Mouse (Mus musculus): Measurements from ENCODE around the gene Hsf2bp. TPM values are rescaled to one million over a fixed set of nuclear protein-coding genes. Genes with fewer than 3 reads are reported as not detected.

Hsf2bp gene
- polyA plus RNA-seq, 1 experiment from 2014 or later, result 0.95 TPM

DNA sequence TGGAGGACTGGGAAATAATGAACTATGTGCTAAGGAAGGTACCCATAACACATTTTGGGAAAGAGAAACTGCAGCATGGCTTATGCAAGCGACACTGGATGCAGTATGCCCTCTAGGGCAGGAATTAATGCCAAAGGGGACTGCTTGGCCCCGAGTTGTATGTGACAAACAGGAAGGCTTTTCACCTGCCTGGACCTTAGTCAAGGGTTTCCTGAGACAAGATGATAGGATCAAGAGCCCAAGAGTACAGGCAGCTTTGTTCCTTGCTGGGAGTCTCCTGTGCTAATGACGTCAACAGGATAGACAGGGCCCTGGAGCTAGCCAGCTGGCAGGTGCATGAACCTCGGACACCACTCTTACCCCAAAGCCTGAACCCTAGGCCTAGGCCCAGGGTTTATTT lies 95.5 kb downstream of the Hsf2bp start:
- Histone ChIP-seq H3K4me3 (ENCODE audit: low read length) (no peak overlapping the region), H3K36me3 (ENCODE audit: control insufficient read depth, insufficient read depth, low read length) (no peaks in the 10 kb centered on the region), H3K4me1 (ENCODE audit: control insufficient read depth, insufficient read depth, low read length) (peaks cover 26% of the 10 kb centered on the region; the same call in 1 of the 2 replicates), H3K9me3 (ENCODE audit: control insufficient read depth, low read length) (no peaks in the 10 kb centered on the region), H3K4me2 (replicated peaks; ENCODE audit: low read depth, low read length) (no peak overlapping the region), H3K9ac (ENCODE audit: low read depth, low read length) (no peak overlapping the region), H3K27ac (ENCODE audit: low read depth, low read length) (no peak overlapping the region), H3K27me3 (ENCODE audit: control insufficient read depth, insufficient read depth, low read length) (no peaks in the 10 kb centered on the region)
- 78% methylated on average over 4 of the region's 4 CpGs for WGBS
- no peak for ATAC-seq (ENCODE audit: low FRiP score, low TSS enrichment)

DNA sequence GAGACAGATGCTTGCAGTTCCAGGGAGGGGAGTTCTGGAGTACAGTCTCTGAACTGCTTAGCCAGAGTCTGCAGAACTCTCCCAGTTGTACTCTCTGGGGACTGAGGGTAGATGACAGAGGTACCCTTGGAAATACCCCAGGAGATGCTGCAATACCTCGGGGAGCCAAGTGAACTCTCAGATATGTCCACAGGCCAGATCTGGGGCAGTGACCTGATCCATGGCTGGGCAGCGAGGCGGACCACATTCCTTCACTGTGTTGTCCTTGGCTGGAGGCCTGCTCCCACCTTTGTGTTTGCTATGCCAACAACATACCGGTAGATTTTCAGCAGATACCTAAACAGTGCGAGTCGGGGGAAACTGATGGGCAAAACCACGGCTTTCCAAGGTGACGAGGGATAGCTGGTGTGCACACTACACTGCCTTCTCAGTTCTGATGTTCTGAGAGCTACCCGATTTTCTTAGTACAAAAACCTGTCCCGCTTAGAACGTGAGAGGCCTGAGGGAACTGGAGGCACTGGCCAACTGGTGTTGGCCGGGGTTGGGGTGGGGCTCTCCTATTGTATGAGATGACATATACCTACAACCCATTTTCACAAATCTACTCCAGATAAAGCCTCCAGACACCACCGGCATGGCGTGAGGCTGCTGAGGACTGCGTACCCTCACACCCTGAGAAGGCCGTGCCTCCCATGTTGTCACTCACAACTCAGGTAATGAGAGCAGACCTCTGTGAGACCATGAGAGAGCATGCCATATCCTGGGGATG lies 96.7 kb downstream of the Hsf2bp start:
- H3K4me1 ChIP-seq (ENCODE audit: control insufficient read depth, insufficient read depth, low read length), result peaks cover 26% of the 10 kb centered on the region; the same call in 1 of the 2 replicates
- no peak overlapping the region for H3K9ac ChIP-seq (ENCODE audit: low read depth, low read length)
- peak; percentile 37; the same call in 1 of the 2 replicates for ATAC-seq (ENCODE audit: low FRiP score, low TSS enrichment)
- no peak overlapping the region for H3K4me3 ChIP-seq (ENCODE audit: low read length)
- H3K27me3 ChIP-seq (ENCODE audit: control insufficient read depth, insufficient read depth, low read length), result no peaks in the 10 kb centered on the region
- H3K27ac ChIP-seq (ENCODE audit: low read depth, low read length), result peak overlapping the region; percentile 79; the same call in 1 of the 2 replicates
- no peaks in the 10 kb centered on the region for H3K36me3 ChIP-seq (ENCODE audit: control insufficient read depth, insufficient read depth, low read length)
- no peaks in the 10 kb centered on the region for H3K9me3 ChIP-seq (ENCODE audit: control insufficient read depth, low read length)
- WGBS, result 70% methylated on average over 16 of the region's 16 CpGs
- H3K4me2 ChIP-seq (replicated peaks; ENCODE audit: low read depth, low read length), result no peak overlapping the region

- Histone ChIP-seq H3K4me1 (ENCODE audit: control insufficient read depth, insufficient read depth, low read length) (peaks cover 26% of the 10 kb centered on the region; the same call in 1 of the 2 replicates), H3K9ac (ENCODE audit: low read depth, low read length) (peak overlapping the region; percentile 13; the same call in 1 of the 2 replicates), H3K9me3 (ENCODE audit: control insufficient read depth, low read length) (no peaks in the 10 kb centered on the region), H3K27me3 (ENCODE audit: control insufficient read depth, insufficient read depth, low read length) (no peaks in the 10 kb centered on the region), H3K4me3 (ENCODE audit: low read length) (no peak overlapping the region), H3K4me2 (replicated peaks; ENCODE audit: low read depth, low read length) (no peak overlapping the region), H3K27ac (ENCODE audit: low read depth, low read length) (peak overlapping the region; percentile 79), H3K36me3 (ENCODE audit: control insufficient read depth, insufficient read depth, low read length) (no peaks in the 10 kb centered on the region)
- WGBS, result 49% methylated on average over 12 of the region's 12 CpGs
- ATAC-seq (ENCODE audit: low FRiP score, low TSS enrichment), result peak; percentile 80
Measured at GRCm38 (mm10) chr17:31938539-31939260, 97.4 kb downstream of the Hsf2bp start.

DNA sequence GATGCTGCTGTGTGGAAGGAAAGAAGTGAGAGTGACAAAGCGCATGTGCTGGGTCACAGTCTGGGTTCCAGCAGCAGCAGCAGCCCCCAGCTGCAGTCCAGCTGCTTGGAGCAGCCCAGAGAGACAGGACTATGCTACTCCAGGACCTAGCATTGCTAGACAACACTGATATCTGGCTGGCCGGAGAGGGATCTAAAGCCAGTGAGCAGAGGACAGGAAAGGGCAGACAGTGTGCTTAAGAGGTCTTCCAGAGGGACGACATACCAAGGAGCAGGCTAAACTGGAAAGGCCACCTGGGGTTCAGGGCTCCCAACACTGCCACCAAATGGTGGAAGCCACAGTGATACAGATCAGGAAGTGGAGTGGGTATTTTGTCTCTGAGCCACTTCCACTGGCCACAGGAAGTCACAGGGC lies 99.0 kb downstream of the Hsf2bp start:
- Histone ChIP-seq H3K4me3 (ENCODE audit: low read length) (no peak overlapping the region), H3K27me3 (ENCODE audit: control insufficient read depth, insufficient read depth, low read length) (no peaks in the 10 kb centered on the region), H3K4me1 (ENCODE audit: control insufficient read depth, insufficient read depth, low read length) (peaks cover 26% of the 10 kb centered on the region; the same call in 1 of the 2 replicates), H3K9me3 (ENCODE audit: control insufficient read depth, low read length) (no peaks in the 10 kb centered on the region), H3K36me3 (ENCODE audit: control insufficient read depth, insufficient read depth, low read length) (no peaks in the 10 kb centered on the region), H3K9ac (ENCODE audit: low read depth, low read length) (no peak overlapping the region), H3K27ac (ENCODE audit: low read depth, low read length) (peak overlapping the region; percentile 57), H3K4me2 (replicated peaks; ENCODE audit: low read depth, low read length) (no peak overlapping the region)
- 0 out of 2 replicates have a peak, but pooled peaks have one; percentile 21 for ATAC-seq (ENCODE audit: low FRiP score, low TSS enrichment)
- WGBS, result 24% methylated on average over 3 of the region's 3 CpGs

DNA sequence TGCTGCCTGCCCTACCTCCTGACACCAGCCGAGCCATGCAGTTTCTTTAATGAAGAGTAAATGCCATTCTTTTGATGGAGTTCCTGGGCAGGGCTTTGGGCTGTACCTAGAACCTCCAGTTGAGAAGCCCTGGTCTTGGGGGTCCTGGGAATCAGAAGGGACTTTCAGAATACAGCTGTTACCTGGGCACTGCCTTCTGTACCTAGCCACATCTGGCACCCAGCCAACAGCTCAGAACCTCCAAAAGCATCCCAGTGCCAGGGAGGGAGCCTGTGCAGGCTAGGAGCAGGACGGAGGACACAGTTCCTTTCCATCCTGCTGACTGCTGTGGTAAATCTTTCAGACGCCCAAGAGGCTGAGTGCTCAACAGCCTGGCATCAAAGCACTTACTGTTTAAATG lies 100.3 kb downstream of the Hsf2bp start:
- Histone ChIP-seq H3K27me3 (ENCODE audit: control insufficient read depth, insufficient read depth, low read length) (no peaks in the 10 kb centered on the region), H3K4me2 (replicated peaks; ENCODE audit: low read depth, low read length) (no peak overlapping the region), H3K9ac (ENCODE audit: low read depth, low read length) (no peak overlapping the region), H3K36me3 (ENCODE audit: control insufficient read depth, insufficient read depth, low read length) (no peaks in the 10 kb centered on the region), H3K4me3 (ENCODE audit: low read length) (no peak overlapping the region), H3K9me3 (ENCODE audit: control insufficient read depth, low read length) (no peaks in the 10 kb centered on the region), H3K27ac (ENCODE audit: low read depth, low read length) (no peak overlapping the region), H3K4me1 (ENCODE audit: control insufficient read depth, insufficient read depth, low read length) (peaks cover 29% of the 10 kb centered on the region; the same call in 1 of the 2 replicates)
- ATAC-seq (ENCODE audit: low FRiP score, low TSS enrichment), result no peak
- WGBS, result 65% methylated on average over 3 of the region's 3 CpGs

DNA sequence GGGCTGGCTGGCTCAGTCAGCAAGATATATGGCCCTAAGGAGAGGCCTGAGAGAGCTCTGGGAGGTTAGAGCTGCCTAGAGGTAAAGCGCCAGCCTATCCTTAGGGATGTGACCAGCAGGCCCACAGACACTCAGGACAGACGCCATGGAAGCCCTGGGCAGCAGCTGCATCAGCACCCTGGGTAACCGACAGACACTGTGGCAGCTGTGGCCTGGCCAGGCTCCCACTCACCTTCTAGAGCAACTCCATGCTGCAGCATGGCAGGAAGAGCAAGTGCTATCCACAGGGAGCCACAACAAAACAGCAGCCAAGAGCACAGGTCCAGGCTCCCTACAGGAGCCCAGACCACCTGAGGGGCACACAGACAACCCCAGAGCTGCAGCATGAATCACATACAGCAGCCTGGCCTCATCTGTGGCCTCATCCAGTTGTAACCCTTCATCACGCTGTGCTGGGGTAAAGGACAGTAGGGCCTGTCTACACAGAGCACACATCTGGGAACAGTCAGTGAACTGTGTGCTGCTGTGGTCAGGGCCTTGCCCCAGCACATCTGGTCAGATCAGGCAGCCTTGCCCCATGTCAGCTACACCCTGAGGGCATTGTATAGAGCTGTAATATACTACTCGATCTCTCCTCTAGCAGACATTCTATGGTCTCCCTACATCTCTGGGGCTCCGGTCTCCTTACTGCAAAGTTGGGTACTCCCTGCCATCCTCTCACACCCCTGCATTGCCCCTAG lies 100.9 kb downstream of the Hsf2bp start:
- Histone ChIP-seq H3K9me3 (ENCODE audit: control insufficient read depth, low read length) (no peaks in the 10 kb centered on the region), H3K4me3 (ENCODE audit: low read length) (no peak overlapping the region), H3K27ac (ENCODE audit: low read depth, low read length) (no peak overlapping the region), H3K4me2 (replicated peaks; ENCODE audit: low read depth, low read length) (no peak overlapping the region), H3K36me3 (ENCODE audit: control insufficient read depth, insufficient read depth, low read length) (no peaks in the 10 kb centered on the region), H3K27me3 (ENCODE audit: control insufficient read depth, insufficient read depth, low read length) (no peaks in the 10 kb centered on the region), H3K9ac (ENCODE audit: low read depth, low read length) (no peak overlapping the region), H3K4me1 (ENCODE audit: control insufficient read depth, insufficient read depth, low read length) (peaks cover 29% of the 10 kb centered on the region; the same call in 1 of the 2 replicates)
- no peak for ATAC-seq (ENCODE audit: low FRiP score, low TSS enrichment)
- WGBS, result 76% methylated on average over 6 of the region's 6 CpGs

GRCm38 (mm10) chr17:31933956-31934355 lies 102.2 kb downstream of the Hsf2bp start:
- Histone ChIP-seq H3K27me3 (ENCODE audit: control insufficient read depth, insufficient read depth, low read length) (no peaks in the 10 kb centered on the region), H3K27ac (ENCODE audit: low read depth, low read length) (no peak overlapping the region), H3K4me1 (ENCODE audit: control insufficient read depth, insufficient read depth, low read length) (peaks cover 23% of the 10 kb centered on the region; the same call in 1 of the 2 replicates), H3K9ac (ENCODE audit: low read depth, low read length) (no peak overlapping the region), H3K9me3 (ENCODE audit: control insufficient read depth, low read length) (no peaks in the 10 kb centered on the region), H3K4me3 (ENCODE audit: low read length) (no peak overlapping the region), H3K36me3 (ENCODE audit: control insufficient read depth, insufficient read depth, low read length) (no peaks in the 10 kb centered on the region), H3K4me2 (replicated peaks; ENCODE audit: low read depth, low read length) (no peak overlapping the region)
- ATAC-seq (ENCODE audit: low FRiP score, low TSS enrichment), result no peak
- 81% methylated on average over 1 of the region's 1 CpGs for WGBS

- Histone ChIP-seq H3K9me3 (ENCODE audit: control insufficient read depth, low read length) (no peaks in the 10 kb centered on the region), H3K36me3 (ENCODE audit: control insufficient read depth, insufficient read depth, low read length) (no peaks in the 10 kb centered on the region), H3K4me2 (replicated peaks; ENCODE audit: low read depth, low read length) (no peak overlapping the region), H3K27ac (ENCODE audit: low read depth, low read length) (no peak overlapping the region; the same call in 1 of the 2 replicates), H3K9ac (ENCODE audit: low read depth, low read length) (peak overlapping the region; percentile 5; the same call in 1 of the 2 replicates), H3K4me3 (ENCODE audit: low read length) (no peak overlapping the region), H3K4me1 (ENCODE audit: control insufficient read depth, insufficient read depth, low read length) (peaks cover 3% of the 10 kb centered on the region; the same call in 1 of the 2 replicates), H3K27me3 (ENCODE audit: control insufficient read depth, insufficient read depth, low read length) (no peaks in the 10 kb centered on the region)
- no peak for ATAC-seq (ENCODE audit: low FRiP score, low TSS enrichment)
- WGBS, result 67% methylated on average over 7 of the region's 7 CpGs
Measured at GRCm38 (mm10) chr17:31931499-31931898, 104.7 kb downstream of the Hsf2bp start.
